Mouse (Mus musculus) CH12.LX (cell line): ENCODE measurements around the gene Egfl8. TPM values are rescaled to one million over a fixed set of nuclear protein-coding genes. Genes with fewer than 3 reads are reported as not detected.

ENCODE experiments used
- DNase-seq: peaks from one replicate; pipeline ENCODE4 v3.0.0-alpha.2; 2013; ENCODE audit errors: extremely low read depth
- H3K27ac ChIP-seq: 2 replicates; pipeline ENCODE4 v1.5.1; 2012; ENCODE audit warnings: low read depth, mild to moderate bottlenecking, control low read depth, moderate library complexity; ENCODE audit not compliant: insufficient read depth
- H3K27me3 ChIP-seq: replicated peaks from 2 replicates; pipeline ENCODE3; 2012; ENCODE audit warnings: inconsistent platforms
- H3K36me3 ChIP-seq, 2 experiments: replicated peaks in 1 of 2; 2 replicates each; pipeline versions ENCODE3 to v1.6.1; 2012; ENCODE audit warnings: inconsistent platforms in 1 of 2, low read length in 1 of 2, mild to moderate bottlenecking in 1 of 2, mixed read lengths in 1 of 2, moderate library complexity in 1 of 2; ENCODE audit not compliant: control insufficient read depth in 1 of 2, insufficient read depth in 1 of 2
- H3K4me1 ChIP-seq, 2 experiments: 2 replicates each; pipeline ENCODE4 v1.6.1; 2012; ENCODE audit warnings: inconsistent platforms in 1 of 2, moderate library complexity in 1 of 2; ENCODE audit not compliant: insufficient read depth in 2 of 2, control insufficient read depth in 1 of 2
- H3K4me2 ChIP-seq: 2 replicates; pipeline ENCODE4 v1.6.1; 2012; ENCODE audit warnings: low read depth, mild to moderate bottlenecking, control low read depth; ENCODE audit not compliant: poor library complexity, insufficient read depth, severe bottlenecking
- H3K4me3 ChIP-seq, 3 experiments: fragments of 150-350 bp in 1 of 3; sonication (generic) in 1 of 3; replicated peaks in 1 of 3; 2 replicates each; pipeline versions ENCODE3 to v1.5.1; 2011 to 2012; ENCODE audit warnings: low read depth in 2 of 3, low read length in 2 of 3, mild to moderate bottlenecking in 2 of 3, moderate library complexity in 2 of 3, control low read depth in 1 of 3, improper control_type of control experiment in 1 of 3, inconsistent platforms in 1 of 3, mixed read lengths in 1 of 3; ENCODE audit not compliant: poor library complexity in 1 of 3
- H3K79me2 ChIP-seq: replicated peaks from 2 replicates; pipeline ENCODE4 v1.6.1; 2012; ENCODE audit warnings: mild to moderate bottlenecking, moderate library complexity; ENCODE audit not compliant: control insufficient read depth, poor library complexity, insufficient read depth, severe bottlenecking; ENCODE audit errors: extremely low read depth
- H3K9ac ChIP-seq: 2 replicates; pipeline ENCODE4 v1.6.1; 2012; ENCODE audit warnings: low read depth, mild to moderate bottlenecking, control low read depth, moderate library complexity; ENCODE audit not compliant: insufficient read depth
- H3K9me3 ChIP-seq: replicated peaks from 2 replicates; pipeline ENCODE3; 2012; ENCODE audit warnings: low read length, inconsistent platforms, mixed read lengths
- BHLHE40 ChIP-seq: IDR thresholded peaks from 2 replicates; pipeline ENCODE4 v1.6.1; 2011; ENCODE audit warnings: mild to moderate bottlenecking, low read depth, low read length, improper control_type of control experiment
- CHD2 ChIP-seq: IDR thresholded peaks from 2 replicates; pipeline ENCODE4 v1.6.1; 2011; ENCODE audit warnings: low read length, improper control_type of control experiment
- CTCF ChIP-seq, 2 experiments: IDR thresholded peaks in 1 of 2; conservative IDR thresholded peaks in 1 of 2; 2 replicates each; pipeline ENCODE4 v1.5.1; 2011 to 2012; ENCODE audit warnings: low read depth in 2 of 2, low read length in 2 of 2, improper control_type of control experiment in 1 of 2, inconsistent platforms in 1 of 2, mild to moderate bottlenecking in 1 of 2, moderate library complexity in 1 of 2
- ELF1 ChIP-seq: IDR thresholded peaks from 2 replicates; pipeline ENCODE4 v1.6.1; 2014; ENCODE audit warnings: low read depth, mild to moderate bottlenecking, inconsistent platforms, low read length, improper control_type of control experiment
- HCFC1 ChIP-seq: IDR thresholded peaks from 2 replicates; pipeline ENCODE4 v1.6.1; 2012; ENCODE audit warnings: low read depth, mild to moderate bottlenecking, inconsistent platforms, low read length, improper control_type of control experiment
- IRF4 ChIP-seq: IDR thresholded peaks from 2 replicates; pipeline ENCODE4 v1.6.1; 2014; ENCODE audit warnings: low read depth, mild to moderate bottlenecking, inconsistent platforms, low read length, improper control_type of control experiment
- JUN ChIP-seq: IDR thresholded peaks from 2 replicates; pipeline ENCODE4 v1.6.1; 2011; ENCODE audit warnings: low read depth, mild to moderate bottlenecking, low read length, improper control_type of control experiment, moderate library complexity; ENCODE audit not compliant: insufficient read depth
- KAT2A ChIP-seq: IDR thresholded peaks from 2 replicates; pipeline ENCODE4 v1.6.1; 2012; ENCODE audit warnings: low read length, improper control_type of control experiment, inconsistent platforms; ENCODE audit not compliant: insufficient replicate concordance
- MAX ChIP-seq: IDR thresholded peaks from 2 replicates; pipeline ENCODE4 v1.6.1; 2011; ENCODE audit warnings: low read length, improper control_type of control experiment
- MAZ ChIP-seq: IDR thresholded peaks from 2 replicates; pipeline ENCODE4 v1.6.1; 2012; ENCODE audit warnings: low read depth, mild to moderate bottlenecking, inconsistent platforms, low read length, improper control_type of control experiment, moderate library complexity
- MXI1 ChIP-seq: IDR thresholded peaks from 2 replicates; pipeline ENCODE4 v1.6.1; 2011; ENCODE audit warnings: mild to moderate bottlenecking, low read depth, low read length, improper control_type of control experiment
- MYC ChIP-seq: IDR thresholded peaks from 2 replicates; pipeline ENCODE4 v1.6.1; 2011; ENCODE audit warnings: low read depth, mild to moderate bottlenecking, improper control_type of control experiment, low read length
- NELFE ChIP-seq: IDR thresholded peaks from 2 replicates; pipeline ENCODE4 v1.6.1; 2011; ENCODE audit warnings: low read depth, low read length, improper control_type of control experiment
- NRF1 ChIP-seq: IDR thresholded peaks from 2 replicates; pipeline ENCODE4 v1.6.1; 2014; ENCODE audit warnings: low read depth, mild to moderate bottlenecking, inconsistent platforms, low read length, improper control_type of control experiment, moderate library complexity
- PAX5 ChIP-seq: IDR thresholded peaks from 2 replicates; pipeline ENCODE4 v1.6.1; 2012; ENCODE audit warnings: low read length, inconsistent platforms, mixed read lengths
- POLR2A ChIP-seq: IDR thresholded peaks from 2 replicates; pipeline ENCODE4 v1.6.1; 2011; ENCODE audit warnings: low read depth, mild to moderate bottlenecking, improper control_type of control experiment, low read length
- SIN3A ChIP-seq: IDR thresholded peaks from 2 replicates; pipeline ENCODE4 v1.6.1; 2012; ENCODE audit warnings: low read length, improper control_type of control experiment, inconsistent platforms
- SMC3 ChIP-seq: IDR thresholded peaks from 2 replicates; pipeline ENCODE4 v1.6.1; 2011; ENCODE audit warnings: low read depth, low read length, improper control_type of control experiment
- TBP ChIP-seq: conservative IDR thresholded peaks from 2 replicates; pipeline ENCODE4 v1.6.1; 2011; ENCODE audit warnings: low read depth, low read length, improper control_type of control experiment
- TCF12 ChIP-seq: IDR thresholded peaks from 2 replicates; pipeline ENCODE4 v1.6.1; 2014; ENCODE audit warnings: low read depth, mild to moderate bottlenecking, inconsistent platforms, low read length, improper control_type of control experiment
- UBTF ChIP-seq: IDR thresholded peaks from 2 replicates; pipeline ENCODE4 v1.6.1; 2012; ENCODE audit warnings: low read depth, mild to moderate bottlenecking, inconsistent platforms, low read length, improper control_type of control experiment, moderate library complexity
- USF2 ChIP-seq: conservative IDR thresholded peaks from 2 replicates; pipeline ENCODE4 v1.6.1; 2011; ENCODE audit warnings: low read depth, low read length, improper control_type of control experiment
- ZMIZ1 ChIP-seq: IDR thresholded peaks from 2 replicates; pipeline ENCODE4 v1.6.1; 2012; ENCODE audit warnings: low read depth, mild to moderate bottlenecking, inconsistent platforms, low read length, improper control_type of control experiment
- ZNF384 ChIP-seq: IDR thresholded peaks from 2 replicates; pipeline ENCODE4 v1.6.1; 2012; ENCODE audit warnings: low read depth, low read length, improper control_type of control experiment, inconsistent platforms
- dilution Hi-C: fragments of 300-500 bp; cut with MboI; formaldehyde crosslinking; loops from 2 replicates; pipeline ENCODE4 v1.14.3; 2020; ENCODE audit warnings: low sequenced_read_pairs; ENCODE audit not compliant: extremely low pct_unique_long_range_greater_than_20kb, extremely low pct_ligation_motif_present
- in situ Hi-C: fragments of 300-500 bp; cut with MboI; formaldehyde crosslinking; loops from 3 replicates; pipeline ENCODE4 v1.14.3; 2019; ENCODE audit warnings: low sequenced_read_pairs, low pct_ligation_motif_present, low pct_unique_long_range_greater_than_20kb, mixed read lengths
- polyA plus RNA-seq: library from polyadenylated mRNA; unstranded; fragments of >175 nt; gene quantifications from 2 replicates; pipeline ENCODE4 v1.2.1, GENCODE M21; 2012; ENCODE audit warnings: low read depth; ENCODE audit not compliant: insufficient read length
- total RNA-seq, 2 experiments: library from RNA; depleted of rRNA; stranded (reverse); fragments of 300-350 nt in 1 of 2; fragments of >200 nt in 1 of 2; gene quantifications; 2 replicates each; pipeline ENCODE4 v1.2.3; 2012 to 2014

Egfl8 gene
- total and polyA plus RNA-seq, 3 experiments: not detected

DNA sequence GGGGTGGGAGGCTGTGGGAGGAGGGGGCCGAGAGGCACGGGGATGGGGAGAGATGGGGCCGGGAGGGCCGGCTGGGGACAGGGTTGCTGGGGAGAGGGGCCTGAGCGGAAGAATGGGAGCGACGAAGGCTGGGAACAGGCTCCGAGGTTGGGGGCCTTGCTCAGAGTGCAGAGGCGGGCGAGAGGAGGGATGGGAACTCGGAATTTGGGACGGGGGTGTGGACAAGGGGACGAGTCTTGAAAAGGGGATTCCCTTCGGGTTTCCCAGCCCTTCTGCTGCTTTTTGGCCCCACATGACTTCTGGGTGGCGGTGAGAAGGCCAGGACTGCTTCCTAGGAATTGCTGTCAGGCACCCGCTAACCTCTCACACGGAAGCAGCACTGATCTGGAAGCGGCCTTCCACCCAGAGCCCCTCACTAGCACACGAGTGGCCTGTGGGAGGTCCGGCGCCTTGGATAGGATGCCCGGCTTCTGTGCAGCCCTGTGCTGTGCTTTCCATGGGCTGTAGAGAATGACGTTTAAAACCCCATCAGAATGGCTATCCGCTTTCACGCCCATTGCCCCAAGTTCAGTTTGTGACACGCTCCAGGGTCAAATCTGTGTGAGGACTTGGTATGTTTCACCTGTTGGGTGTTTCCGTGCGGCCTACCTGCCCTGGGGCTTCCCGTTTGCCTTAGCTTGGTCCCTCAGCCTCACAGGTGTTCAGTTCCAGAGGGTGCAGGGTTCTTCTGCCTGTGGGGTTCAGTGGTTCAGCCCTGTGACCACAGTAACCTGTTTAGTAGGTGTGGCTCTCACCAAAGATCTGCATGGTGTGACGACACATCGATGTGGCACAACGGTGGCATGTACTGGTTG, 9.4 kb downstream of the Egfl8 start:
- no peaks in the 10 kb centered on the region for H3K9me3 ChIP-seq
- TF ChIP-seq MAX (no peak), MXI1 (0 out of 2 replicates have a peak, but pooled peaks have one; percentile 5), SIN3A (no peak)
- H3K4me1 ChIP-seq: peaks cover 12 to 39% of the 10 kb centered on the region in 2 experiments
- H3K9ac ChIP-seq: peak overlapping the region; percentile 97
- peak overlapping the region; percentile 63 to 97 (median 82) for H3K4me3 ChIP-seq
- H3K27ac ChIP-seq: peak overlapping the region; percentile 66
- no peaks in the 10 kb centered on the region for H3K27me3 ChIP-seq
- DNase-seq: peak; percentile 20
- peaks cover 12% of the 10 kb centered on the region for H3K79me2 ChIP-seq
- in situ Hi-C loops (no loop called here), dilution Hi-C loops (no loop called here)
- H3K4me2 ChIP-seq: peak overlapping the region; percentile 71
- peaks cover 19 to 48% of the 10 kb centered on the region in 2 experiments for H3K36me3 ChIP-seq

DNA sequence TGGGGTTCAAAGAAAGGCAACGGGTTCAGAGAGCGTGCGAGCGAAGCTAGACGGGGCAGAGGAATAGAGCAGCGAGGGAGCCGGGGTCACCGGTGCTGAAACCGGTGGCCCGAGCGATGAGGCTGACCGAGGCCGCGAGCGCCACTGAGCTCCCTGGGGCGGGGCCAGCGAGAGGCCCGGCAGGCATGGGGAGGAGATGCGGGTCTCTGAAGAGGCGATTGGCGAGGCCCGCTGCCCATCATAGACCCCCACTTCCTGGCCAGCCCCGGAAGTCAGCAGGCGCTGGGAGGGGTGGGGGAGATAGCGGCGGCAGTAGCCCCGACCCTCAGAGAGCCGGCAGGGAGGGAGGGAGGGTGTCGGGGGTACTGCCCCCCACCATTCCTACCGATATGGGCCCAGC, 10.2 kb downstream of the Egfl8 start:
- peaks cover 12% of the 10 kb centered on the region for H3K79me2 ChIP-seq
- dilution Hi-C loops: no loop called here
- TF ChIP-seq SIN3A (peak; percentile 75; the same call in 1 of the 2 replicates), IRF4 (peak; percentile 20; the same call in 1 of the 2 replicates), SMC3 (no peak), MXI1 (peak; percentile 58; the same call in 1 of the 2 replicates), ZNF384 (no peak), UBTF (peak; percentile 34; the same call in 1 of the 2 replicates), NELFE (peak; percentile 92), TCF12 (peak; percentile 83), CHD2 (peak; percentile 60), JUN (no peak), POLR2A (peak; percentile 96), CTCF (conservative IDR thresholded peaks at IDR 0.05 in 1 of 2, IDR thresholded peaks at IDR 0.05 in 1 of 2; ENCODE audit: low read depth in 2 of 2, low read length in 2 of 2) (no peak), PAX5 (no peak), BHLHE40 (no peak), ZMIZ1 (peak; percentile 87), TBP (peak; percentile 71), ELF1 (peak; percentile 88), USF2 (no peak), MYC (no peak), MAX (peak; percentile 56; the same call in 1 of the 2 replicates), KAT2A (peak; percentile 65; the same call in 1 of the 2 replicates), HCFC1 (peak; percentile 81), NRF1 (peak; percentile 40; the same call in 1 of the 2 replicates), MAZ (peak; percentile 96)
- H3K9ac ChIP-seq: peak overlapping the region; percentile 97
- peak overlapping the region; percentile 66 for H3K27ac ChIP-seq
- peak overlapping the region; percentile 86 for H3K4me2 ChIP-seq
- peak; percentile 93 for DNase-seq
- peaks cover 12 to 39% of the 10 kb centered on the region in 2 experiments for H3K4me1 ChIP-seq
- H3K9me3 ChIP-seq: no peaks in the 10 kb centered on the region
- no peaks in the 10 kb centered on the region for H3K27me3 ChIP-seq
- H3K4me3 ChIP-seq: peak overlapping the region; percentile 63 to 97 (median 82)
- in situ Hi-C loops: no loop called here
- H3K36me3 ChIP-seq: peaks cover 16 to 44% of the 10 kb centered on the region in 2 experiments
